Mouse (Mus musculus) forebrain, embryonic 11.5 days (tissue): Measurements from ENCODE around the gene Wdr24. TPM values are rescaled to one million over a fixed set of nuclear protein-coding genes. Genes with fewer than 3 reads are reported as not detected.

Source experiments
- ATAC-seq: fragments of 200-750 bp; cut with Nextera tagmentation; replicated peaks from 2 replicates; pipeline ENCODE4 v1.8.0; 2017; ENCODE audit warnings: moderate TSS enrichment; ENCODE audit not compliant: low FRiP score
- DNase-seq: peaks from one replicate; pipeline ENCODE4 v3.0.0-alpha.2; 2017; ENCODE audit warnings: low spot score
- H3K27ac ChIP-seq: fragments of 300-500 bp; sonication (generic); 2 replicates; pipeline ENCODE4 v1.5.1; 2014; ENCODE audit warnings: low read depth, low read length
- H3K27me3 ChIP-seq: fragments of 300-500 bp; sonication (generic); 2 replicates; pipeline ENCODE4 v1.6.1; 2014; ENCODE audit warnings: mild to moderate bottlenecking, low read length, mixed read lengths; ENCODE audit not compliant: control insufficient read depth, insufficient read depth
- H3K36me3 ChIP-seq: fragments of 300-500 bp; sonication (generic); 2 replicates; pipeline ENCODE4 v1.6.1; 2014; ENCODE audit warnings: mild to moderate bottlenecking, low read length, moderate library complexity, mixed read lengths; ENCODE audit not compliant: control insufficient read depth, insufficient read depth
- H3K4me1 ChIP-seq: fragments of 300-500 bp; sonication (generic); replicated peaks from 2 replicates; pipeline ENCODE4 v1.6.1; 2014; ENCODE audit warnings: low read length, mixed read lengths; ENCODE audit not compliant: control insufficient read depth, insufficient read depth
- H3K4me2 ChIP-seq: fragments of 300-500 bp; sonication (generic); 2 replicates; pipeline ENCODE4 v1.6.1; 2014; ENCODE audit warnings: low read depth, mild to moderate bottlenecking, low read length, moderate library complexity, mixed read lengths; ENCODE audit not compliant: severe bottlenecking
- H3K4me3 ChIP-seq: fragments of 300-500 bp; sonication (generic); 2 replicates; pipeline ENCODE4 v1.5.1; 2014; ENCODE audit warnings: low read depth, low read length
- H3K9ac ChIP-seq: fragments of 300-500 bp; sonication (generic); 2 replicates; pipeline ENCODE4 v1.6.1; 2014; ENCODE audit warnings: low read length
- H3K9me3 ChIP-seq: fragments of 300-500 bp; sonication (generic); 2 replicates; pipeline ENCODE4 v1.6.1; 2016; ENCODE audit warnings: low read length, mixed read lengths; ENCODE audit not compliant: control insufficient read depth
- WGBS: fragments of 180-500 bp; shearing (Covaris S2); extraction: QIAGEN DNeasy Blood & Tissue Kit; methylation state at CpG from one replicate; pipeline ENCODE4 v1.1.7; 2014; 5-methylcytosine and 5-hydroxymethylcytosine counted together
- polyA plus RNA-seq: library from polyadenylated mRNA; unstranded; fragments of >200 nt; fragmentation: Nextera tagmentation; extraction: Ambion mirVana; gene quantifications from 2 replicates; pipeline ENCODE4 v1.2.1, GENCODE M21; 2014

Wdr24 gene
- polyA plus RNA-seq, 1 experiment from 2014 or later: 28.4 TPM

- Histone ChIP-seq H3K4me1 (peaks cover 6% of the 10 kb centered on the region), H3K9ac (peak within 1 kb of the TSS; percentile 84), H3K27me3 (no peaks in the 10 kb centered on the region), H3K4me3 (peak within 1 kb of the TSS; percentile 83), H3K4me2 (peak within 1 kb of the TSS; percentile 97), H3K9me3 (no peaks in the 10 kb centered on the region), H3K36me3 (peaks cover 22% of the 10 kb centered on the region), H3K27ac (peak within 1 kb of the TSS; percentile 25; the same call in 1 of the 2 replicates)
- DNase-seq (peak; percentile 96), ATAC-seq (peak; percentile 96)
- 3% methylated on average over 21 of the region's 21 CpGs for WGBS
Observed at GRCm38 (mm10) chr17:25844396-25844901, 21.0 kb downstream of the Wdr24 start, which contains the start of gene Rhot2. Rhot2 (minus strand) TSS chr17:25844851.

GRCm38 (mm10) chr17:25860229-25860628 is 36.8 kb downstream of the Wdr24 start:
- H3K27ac ChIP-seq: no peak overlapping the region
- 94% methylated on average over 6 of the region's 6 CpGs for WGBS

GRCm38 (mm10) chr17:25860832-25861703 is 37.6 kb downstream of the Wdr24 start, which contains the start of gene Wdr90:
Wdr90 (minus strand) TSS chr17:25861501.
- peak within 1 kb of the TSS; percentile 92 for H3K4me2 ChIP-seq
- H3K9ac ChIP-seq: peak within 1 kb of the TSS; percentile 84
- H3K9me3 ChIP-seq: no peaks in the 10 kb centered on the region
- peaks cover 14% of the 10 kb centered on the region for H3K4me1 ChIP-seq
- H3K4me3 ChIP-seq: peak within 1 kb of the TSS; percentile 64
- H3K27ac ChIP-seq: peak within 1 kb of the TSS; percentile 76
- DNase-seq (peak; percentile 93), ATAC-seq (peak; percentile 96)
- no peaks in the 10 kb centered on the region for H3K27me3 ChIP-seq
- WGBS: 4% methylated on average over 65 of the region's 65 CpGs
- H3K36me3 ChIP-seq: no peaks in the 10 kb centered on the region

More at GRCm38 (mm10) chr17:25860229-25860628, 36.8 kb downstream of the Wdr24 start:
- Histone ChIP-seq H3K4me1 (peaks cover 14% of the 10 kb centered on the region), H3K36me3 (no peaks in the 10 kb centered on the region), H3K9ac (peak overlapping the region; percentile 84), H3K4me3 (peak overlapping the region; percentile 64), H3K27me3 (no peaks in the 10 kb centered on the region), H3K4me2 (peak overlapping the region; percentile 92), H3K9me3 (no peaks in the 10 kb centered on the region)
- no peak for ATAC-seq
- DNase-seq: no peak

- WGBS: 10% methylated on average over 6 of the region's 6 CpGs
- peaks cover 14% of the 10 kb centered on the region for H3K4me1 ChIP-seq
- H3K36me3 ChIP-seq: no peaks in the 10 kb centered on the region
- peak overlapping the region; percentile 84 for H3K9ac ChIP-seq
- H3K27me3 ChIP-seq: no peaks in the 10 kb centered on the region
- H3K9me3 ChIP-seq: no peaks in the 10 kb centered on the region
- peak overlapping the region; percentile 64 for H3K4me3 ChIP-seq
- peak overlapping the region; percentile 76; the same call in 1 of the 2 replicates for H3K27ac ChIP-seq
- ATAC-seq (peak; percentile 49; the same call in 1 of the 2 replicates), DNase-seq (no peak)
- H3K4me2 ChIP-seq: peak overlapping the region; percentile 92
Observed at GRCm38 (mm10) chr17:25861704-25862612, 38.5 kb downstream of the Wdr24 start.

- no peak overlapping the region for H3K27ac ChIP-seq
- no peak overlapping the region for H3K4me2 ChIP-seq
- no peaks in the 10 kb centered on the region for H3K27me3 ChIP-seq
- peaks cover 23% of the 10 kb centered on the region for H3K4me1 ChIP-seq
- no peak overlapping the region for H3K4me3 ChIP-seq
- WGBS: 96% methylated on average over 6 of the region's 6 CpGs
- DNase-seq (no peak), ATAC-seq (no peak)
- H3K9me3 ChIP-seq: no peaks in the 10 kb centered on the region
- no peaks in the 10 kb centered on the region for H3K36me3 ChIP-seq
- H3K9ac ChIP-seq: no peak overlapping the region
Observed at GRCm38 (mm10) chr17:25863681-25864080, 40.3 kb downstream of the Wdr24 start.

- Histone ChIP-seq H3K27me3 (no peaks in the 10 kb centered on the region), H3K9ac (no peak overlapping the region), H3K4me1 (peaks cover 25% of the 10 kb centered on the region), H3K36me3 (no peaks in the 10 kb centered on the region), H3K9me3 (no peaks in the 10 kb centered on the region), H3K4me3 (no peak overlapping the region), H3K27ac (no peak overlapping the region), H3K4me2 (no peak overlapping the region)
- no peak for DNase-seq
- WGBS: 91% methylated on average over 14 of the region's 14 CpGs
- ATAC-seq: no peak
Observed at GRCm38 (mm10) chr17:25864311-25864710, 40.9 kb downstream of the Wdr24 start.

GRCm38 (mm10) chr17:25865288-25865687 is 41.9 kb downstream of the Wdr24 start:
- 93% methylated on average over 11 of the region's 11 CpGs for WGBS
- Histone ChIP-seq H3K27ac (no peak overlapping the region), H3K4me2 (no peak overlapping the region), H3K27me3 (no peaks in the 10 kb centered on the region), H3K4me1 (peaks cover 23% of the 10 kb centered on the region), H3K9me3 (no peaks in the 10 kb centered on the region), H3K4me3 (no peak overlapping the region), H3K9ac (no peak overlapping the region), H3K36me3 (no peaks in the 10 kb centered on the region)
- no peak for DNase-seq
- ATAC-seq: no peak

GRCm38 (mm10) chr17:25866172-25866571 is 42.7 kb downstream of the Wdr24 start:
- 87% methylated on average over 3 of the region's 3 CpGs for WGBS
- no peak overlapping the region for H3K4me3 ChIP-seq

More at GRCm38 (mm10) chr17:25866172-25866571, 42.7 kb downstream of the Wdr24 start:
- H3K9ac ChIP-seq: no peak overlapping the region
- H3K36me3 ChIP-seq: no peaks in the 10 kb centered on the region
- H3K27ac ChIP-seq: no peak overlapping the region
- no peaks in the 10 kb centered on the region for H3K9me3 ChIP-seq
- peaks cover 15% of the 10 kb centered on the region for H3K4me1 ChIP-seq
- no peak overlapping the region for H3K4me2 ChIP-seq
- H3K27me3 ChIP-seq: no peaks in the 10 kb centered on the region
- DNase-seq (no peak), ATAC-seq (no peak)
